Mouse (Mus musculus): Measurements from ENCODE around the gene Slc9a1.

- no peak for TF ChIP-seq CTCF (IDR thresholded peaks at IDR 0.05; ENCODE audit: extremely low read depth, insufficient read depth, low read length)
- TF ChIP-seq POLR2A (IDR thresholded peaks at IDR 0.05; ENCODE audit: extremely low read depth, insufficient read depth, low read length) = no peak
Observed at GRCm38 (mm10) chr4:133397961-133398360, 28.5 kb downstream of the Slc9a1 start.

All from cortical plate, adult 2 months (tissue).